Mouse (Mus musculus) megakaryocyte, embryonic 14.5 days (primary cell): Measurements from ENCODE around the gene Nacc1. TPM values are rescaled to one million over a fixed set of nuclear protein-coding genes. Genes with fewer than 3 reads are reported as not detected.

Experiments used
- H3K27me3 ChIP-seq: replicated peaks from 2 replicates; pipeline ENCODE3; 2012; ENCODE audit warnings: inconsistent platforms
- H3K36me3 ChIP-seq: replicated peaks from 2 replicates; pipeline ENCODE3; 2012; ENCODE audit warnings: low read length, inconsistent platforms, mixed read lengths
- H3K4me1 ChIP-seq: 2 replicates; pipeline ENCODE4 v1.6.1; 2012; ENCODE audit warnings: inconsistent platforms
- H3K4me3 ChIP-seq: replicated peaks from 2 replicates; pipeline ENCODE3; 2012; ENCODE audit warnings: moderate library complexity, mild to moderate bottlenecking, inconsistent platforms
- H3K9me3 ChIP-seq: 2 replicates; pipeline ENCODE4 v1.6.1; 2012; ENCODE audit warnings: inconsistent platforms
- FLI1 ChIP-seq: IDR thresholded peaks from 2 replicates; pipeline ENCODE4 v1.6.1; 2012; ENCODE audit warnings: low read length, inconsistent platforms, mixed read lengths
- GATA1 ChIP-seq: IDR thresholded peaks from 3 replicates; pipeline ENCODE4 v1.6.1; 2012; ENCODE audit warnings: mixed read lengths, low read length, inconsistent platforms, borderline replicate concordance
- polyA plus RNA-seq: library from polyadenylated mRNA; stranded (reverse); fragments of >175 nt; gene quantifications from 2 replicates; pipeline ENCODE4 v1.2.3, GENCODE M21; 2012; ENCODE audit warnings: low replicate concordance; ENCODE audit not compliant: insufficient read depth

The Nacc1 gene
- polyA plus RNA-seq, 1 experiment = 144 TPM

DNA sequence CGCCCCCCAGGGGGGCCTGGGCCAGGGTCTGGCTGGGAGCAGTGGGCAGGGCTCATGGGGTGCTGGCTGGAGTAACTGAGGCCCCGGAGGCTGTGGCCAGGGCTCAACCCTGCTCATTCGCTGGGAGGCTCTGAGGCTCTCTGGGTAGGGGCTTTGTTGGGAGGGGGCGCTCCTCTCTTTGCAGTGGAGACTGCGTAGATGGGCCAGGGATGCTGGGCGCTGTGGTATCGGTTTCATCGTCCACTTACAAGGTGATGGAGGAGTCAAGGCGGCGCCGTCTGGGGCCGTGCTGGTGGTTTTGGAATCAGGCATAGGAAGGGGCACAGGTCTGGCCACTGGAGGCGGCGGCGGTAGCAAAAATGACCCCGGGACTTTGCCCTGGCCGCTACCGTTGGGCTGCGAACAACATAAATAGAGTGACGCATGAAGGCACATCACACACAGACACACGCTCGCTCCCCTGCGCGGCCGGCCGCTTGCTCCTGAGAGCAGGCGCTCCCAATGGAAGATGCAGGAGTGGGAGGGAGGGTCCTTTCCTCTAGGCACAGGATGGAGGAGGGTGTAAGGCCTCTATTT is 28.3 kb upstream of the Nacc1 start:
- H3K36me3 ChIP-seq = peaks cover 74% of the 10 kb centered on the region
- no peak for TF ChIP-seq FLI1
- TF ChIP-seq GATA1 = no peak

DNA sequence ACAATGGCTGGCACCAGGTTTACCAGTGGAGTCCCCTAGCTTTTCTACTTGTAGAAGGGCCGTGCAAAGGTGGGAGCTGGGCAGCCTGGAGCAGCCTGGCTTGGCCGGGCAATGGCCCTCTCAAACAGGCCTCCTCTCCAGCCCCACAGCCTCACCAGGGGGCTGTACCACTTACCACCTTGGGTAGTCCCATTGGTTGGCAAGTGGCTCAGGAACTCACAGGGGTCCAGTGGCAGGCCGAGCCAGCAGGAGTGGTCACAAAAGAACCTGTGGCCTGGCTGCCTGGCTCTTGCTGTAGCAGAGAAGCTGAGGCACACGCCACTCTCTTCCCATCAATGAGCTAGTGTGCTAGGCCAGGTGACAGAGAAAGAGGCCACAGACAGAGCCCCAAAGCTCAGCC is 26.5 kb upstream of the Nacc1 start:
- peaks cover 51% of the 10 kb centered on the region for H3K4me1 ChIP-seq

More for the DNA sequence above, 28.3 kb upstream of the Nacc1 start:
- Histone ChIP-seq H3K4me3 (no peak overlapping the region), H3K27me3 (peaks cover 11% of the 10 kb centered on the region), H3K4me1 (peaks cover 58% of the 10 kb centered on the region), H3K9me3 (no peaks in the 10 kb centered on the region)

DNA sequence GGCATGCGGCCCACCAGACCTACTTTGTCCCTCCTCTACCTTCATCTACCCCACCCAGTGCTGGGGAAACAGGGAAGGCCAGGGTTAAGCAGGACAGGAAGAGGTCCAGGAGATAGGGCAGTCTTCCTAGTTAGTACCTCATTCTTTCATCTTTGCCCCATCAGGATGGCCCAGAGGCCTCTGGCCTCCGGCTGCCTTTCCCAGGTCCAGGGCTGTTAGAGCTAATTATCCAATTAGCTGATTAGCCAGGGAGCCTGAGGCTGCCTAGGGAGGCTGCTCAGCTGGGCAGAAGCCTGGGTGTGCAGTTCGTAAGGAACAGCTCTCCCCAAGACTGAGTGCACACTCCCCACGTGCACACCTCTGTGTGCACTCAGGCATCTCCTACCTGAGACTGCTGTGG is 25.7 kb upstream of the Nacc1 start:
- Histone ChIP-seq H3K4me1 (peaks cover 50% of the 10 kb centered on the region), H3K27me3 (peaks cover 9% of the 10 kb centered on the region), H3K9me3 (no peaks in the 10 kb centered on the region), H3K36me3 (peaks cover 49% of the 10 kb centered on the region), H3K4me3 (peak overlapping the region; percentile 1)
- TF ChIP-seq FLI1 = no peak
- TF ChIP-seq GATA1 = no peak

More for the DNA sequence above, 26.5 kb upstream of the Nacc1 start:
- Histone ChIP-seq H3K36me3 (peaks cover 57% of the 10 kb centered on the region), H3K4me3 (no peak overlapping the region), H3K9me3 (no peaks in the 10 kb centered on the region), H3K27me3 (peaks cover 11% of the 10 kb centered on the region)
- TF ChIP-seq GATA1 (no peak), FLI1 (no peak)

DNA sequence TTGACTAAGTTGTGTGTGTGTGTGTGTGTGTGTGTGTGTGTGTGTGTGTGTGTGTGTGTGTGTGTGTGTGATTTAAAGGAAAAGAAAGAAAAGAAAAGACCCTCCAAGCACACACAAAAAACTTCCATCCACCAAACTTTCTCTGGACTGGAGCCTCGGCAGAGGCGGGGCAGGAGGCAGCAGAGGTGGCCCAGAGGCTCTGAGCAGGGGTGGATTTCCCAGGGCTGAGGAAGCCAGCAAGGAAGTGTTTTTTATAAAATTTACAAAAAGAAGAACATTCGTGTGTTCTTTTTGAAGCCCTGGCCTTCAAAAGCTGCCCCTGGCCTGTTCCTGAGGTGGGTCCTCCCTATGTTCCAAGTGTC is 25.1 kb upstream of the Nacc1 start:
- peaks cover 56% of the 10 kb centered on the region for H3K4me1 ChIP-seq
- H3K4me3 ChIP-seq = no peak overlapping the region
- TF ChIP-seq GATA1 (no peak), FLI1 (no peak)
- peaks cover 45% of the 10 kb centered on the region for H3K36me3 ChIP-seq
- H3K9me3 ChIP-seq = no peaks in the 10 kb centered on the region
- peaks cover 9% of the 10 kb centered on the region for H3K27me3 ChIP-seq

DNA sequence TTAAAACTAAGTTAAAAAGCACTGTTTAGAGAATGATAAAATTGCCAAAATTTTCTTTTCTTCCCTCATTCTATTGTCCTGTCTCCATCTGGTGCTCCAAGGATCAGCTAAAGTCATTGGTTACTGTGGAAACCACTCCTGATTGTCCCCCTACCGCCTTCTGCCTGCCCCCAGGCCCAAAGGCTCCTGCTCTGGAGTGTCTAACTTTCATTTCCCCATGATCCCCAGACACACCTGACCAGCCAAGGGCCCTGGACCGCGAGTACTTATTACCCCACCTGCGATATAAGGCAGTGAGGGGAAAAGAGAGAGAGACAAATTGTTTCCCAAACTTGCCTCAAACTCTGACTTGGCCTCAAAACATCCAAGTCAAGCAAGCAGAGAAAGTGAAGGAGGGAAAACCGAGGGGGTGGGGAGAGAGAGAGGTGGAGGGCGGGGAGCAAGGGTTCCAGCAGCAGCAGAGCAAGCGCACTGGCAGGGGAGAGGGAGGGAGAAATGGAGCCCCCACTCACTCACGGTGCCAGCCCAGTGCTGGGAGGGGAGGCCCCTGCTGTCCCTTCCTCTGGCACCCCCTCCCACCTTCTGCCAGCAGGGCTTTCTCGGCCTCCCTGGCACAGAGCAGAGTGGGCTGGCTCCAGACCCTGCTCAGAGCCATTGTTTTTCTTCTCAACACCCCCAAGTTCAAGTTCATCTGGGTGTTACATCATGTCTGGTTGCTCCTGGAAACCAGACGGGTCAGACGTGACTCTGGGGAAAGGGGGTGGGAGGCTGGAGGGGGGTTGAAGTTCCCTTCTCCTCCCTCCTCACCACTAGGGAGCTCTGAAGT is 24.5 kb upstream of the Nacc1 start:
- peaks cover 39% of the 10 kb centered on the region for H3K36me3 ChIP-seq
- TF ChIP-seq FLI1 = no peak
- TF ChIP-seq GATA1 = no peak
- peaks cover 62% of the 10 kb centered on the region for H3K4me1 ChIP-seq
- peaks cover 7% of the 10 kb centered on the region for H3K27me3 ChIP-seq
- H3K4me3 ChIP-seq = peak overlapping the region; percentile 71
- H3K9me3 ChIP-seq = no peaks in the 10 kb centered on the region

DNA sequence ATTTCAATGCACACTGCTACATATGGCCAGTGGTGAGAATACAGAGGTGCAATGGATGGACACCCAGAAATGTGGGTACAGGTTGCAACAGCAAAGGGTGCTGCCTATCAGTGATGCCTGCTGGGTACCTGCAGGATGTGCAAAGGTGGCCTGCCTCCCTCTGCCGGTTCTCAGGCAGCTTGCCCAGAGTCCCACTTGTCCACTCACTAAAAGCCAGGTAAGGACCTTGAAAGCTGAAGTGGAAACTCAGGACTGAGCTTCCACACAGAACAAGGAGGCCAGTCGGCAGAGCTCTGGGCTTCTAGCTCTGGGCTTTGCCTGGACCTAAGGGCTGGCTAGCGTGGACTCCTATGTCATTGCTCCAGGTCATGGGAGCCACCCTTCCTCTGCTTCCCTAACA is 23.6 kb upstream of the Nacc1 start:
- Histone ChIP-seq H3K4me3 (peak overlapping the region; percentile 11), H3K4me1 (peaks cover 71% of the 10 kb centered on the region), H3K9me3 (no peaks in the 10 kb centered on the region), H3K27me3 (peaks cover 4% of the 10 kb centered on the region), H3K36me3 (peaks cover 32% of the 10 kb centered on the region)
- TF ChIP-seq FLI1 (no peak), GATA1 (no peak)

DNA sequence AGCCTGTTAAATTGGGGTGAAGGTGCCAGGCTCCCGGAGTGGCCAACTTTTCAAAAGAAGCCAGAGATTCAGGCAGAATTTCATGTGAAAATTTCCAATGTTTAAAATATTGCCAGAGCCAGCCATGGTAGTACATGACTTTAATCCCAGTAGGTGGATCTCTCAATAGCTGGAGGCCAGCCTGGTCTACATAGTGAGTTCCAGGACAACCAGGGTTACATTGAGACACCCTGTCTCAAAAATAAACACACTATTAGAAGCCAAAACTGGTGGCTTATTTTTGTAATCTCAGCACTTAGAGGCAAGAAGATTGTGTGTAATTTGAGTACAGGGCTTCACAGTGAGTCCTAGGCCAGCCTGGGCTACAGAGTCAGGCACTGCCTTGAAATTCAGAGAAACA is 22.3 kb upstream of the Nacc1 start:
- TF ChIP-seq GATA1 (no peak), FLI1 (no peak)
- Histone ChIP-seq H3K4me3 (no peak overlapping the region), H3K9me3 (no peaks in the 10 kb centered on the region), H3K27me3 (peaks cover 4% of the 10 kb centered on the region), H3K36me3 (peaks cover 32% of the 10 kb centered on the region), H3K4me1 (peaks cover 79% of the 10 kb centered on the region)

DNA sequence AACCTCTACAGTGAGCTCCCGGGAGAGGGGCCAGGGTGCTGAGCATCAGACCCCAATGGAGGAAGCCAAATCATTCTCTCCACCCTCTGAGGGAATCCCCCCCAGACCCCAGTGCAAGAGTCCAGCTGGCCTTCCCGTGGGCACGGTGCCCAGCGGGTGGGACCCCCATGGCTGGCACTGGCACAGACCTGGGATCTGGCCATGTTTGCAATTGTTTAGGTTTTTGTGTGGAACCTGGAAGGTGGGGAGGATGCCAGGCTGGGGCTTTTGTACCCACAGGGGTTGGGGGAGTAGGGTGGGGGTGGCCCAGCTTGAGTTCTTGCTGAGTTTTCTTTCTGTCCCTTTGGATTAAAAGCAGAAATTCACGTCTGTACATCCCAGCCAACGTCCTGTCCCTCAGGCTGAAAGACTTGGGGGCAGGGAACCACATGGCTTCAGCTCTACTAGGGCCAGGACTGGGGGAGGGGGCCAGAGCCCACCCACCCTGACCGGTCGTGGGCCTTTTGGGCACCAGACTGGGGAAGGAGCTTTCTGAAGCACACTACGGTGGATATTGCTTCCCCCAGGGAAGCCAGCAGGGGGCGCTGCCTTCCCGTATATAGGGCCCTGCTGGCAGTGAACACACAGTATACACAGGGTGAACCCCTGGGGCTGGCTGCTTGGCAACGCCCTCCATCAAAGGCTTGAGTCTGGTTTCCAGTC is 21.3 kb upstream of the Nacc1 start:
- peak overlapping the region; percentile 59 for H3K4me3 ChIP-seq
- peaks cover 79% of the 10 kb centered on the region for H3K4me1 ChIP-seq
- H3K9me3 ChIP-seq = no peaks in the 10 kb centered on the region
- H3K36me3 ChIP-seq = peaks cover 34% of the 10 kb centered on the region
- no peaks in the 10 kb centered on the region for H3K27me3 ChIP-seq
- TF ChIP-seq GATA1 (no peak), FLI1 (no peak)

DNA sequence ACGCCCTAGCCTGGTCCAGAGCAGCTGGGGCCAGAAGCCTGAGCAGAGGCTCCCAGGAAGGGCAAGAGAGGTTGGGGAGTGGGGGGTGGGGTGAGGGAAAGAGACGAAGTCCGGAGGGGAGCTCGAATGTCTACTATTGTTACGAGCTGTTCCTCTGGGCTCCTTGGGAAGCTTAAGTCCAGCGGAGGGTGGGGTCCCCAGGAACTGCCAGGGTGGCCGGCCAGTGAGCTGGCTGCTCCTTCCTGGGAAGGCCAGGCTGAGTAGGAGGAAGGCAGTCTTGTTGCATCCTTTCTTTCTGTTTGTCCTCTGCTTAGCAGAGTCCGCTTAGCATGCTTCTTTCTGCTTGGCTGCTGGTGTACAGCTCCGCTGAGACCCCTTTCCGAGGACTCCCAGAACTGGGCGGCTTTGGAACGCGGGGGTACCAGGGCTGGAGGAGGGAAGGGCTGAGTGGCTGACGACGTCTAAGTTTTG is 20.4 kb upstream of the Nacc1 start:
- Histone ChIP-seq H3K36me3 (peaks cover 34% of the 10 kb centered on the region), H3K9me3 (no peaks in the 10 kb centered on the region), H3K4me1 (peaks cover 79% of the 10 kb centered on the region), H3K27me3 (no peaks in the 10 kb centered on the region), H3K4me3 (peak overlapping the region; percentile 90)
- no peak for TF ChIP-seq FLI1
- no peak for TF ChIP-seq GATA1

DNA sequence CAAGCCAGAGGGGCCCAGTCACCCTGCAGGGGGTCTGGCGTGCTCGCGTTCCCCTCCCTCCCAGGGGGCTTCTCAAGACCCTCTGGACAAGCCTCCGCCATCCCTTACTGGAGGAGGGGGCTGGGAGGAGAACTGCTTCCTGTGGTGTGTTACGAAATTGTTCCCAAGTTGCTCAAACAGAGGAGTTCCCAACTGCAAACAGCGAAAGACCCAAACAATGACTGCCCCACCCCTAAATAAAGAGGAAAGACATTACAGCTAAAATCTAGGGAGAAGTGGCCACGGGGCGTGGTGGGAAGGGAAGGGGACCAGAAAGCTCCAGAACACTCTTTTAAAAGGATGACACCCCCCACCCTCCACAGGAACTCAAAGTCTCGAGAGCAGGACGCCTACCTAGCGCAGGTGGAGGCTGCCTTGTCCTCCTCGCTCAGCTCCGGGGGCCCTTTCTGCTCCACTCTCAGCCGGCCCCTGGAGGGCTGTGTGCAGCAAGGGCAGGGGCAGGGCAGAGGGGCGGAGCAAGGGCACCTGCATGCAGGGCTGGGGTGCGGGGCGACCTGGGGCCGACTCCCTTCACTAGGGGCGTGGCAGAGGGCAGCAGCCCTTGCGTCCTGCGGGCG is 19.7 kb upstream of the Nacc1 start:
- TF ChIP-seq GATA1 = no peak
- TF ChIP-seq FLI1 = no peak
- Histone ChIP-seq H3K36me3 (peaks cover 39% of the 10 kb centered on the region), H3K4me3 (peak overlapping the region; percentile 90), H3K9me3 (no peaks in the 10 kb centered on the region), H3K27me3 (no peaks in the 10 kb centered on the region), H3K4me1 (peaks cover 80% of the 10 kb centered on the region)
